Mouse (Mus musculus) retina, postnatal 7 days (tissue): Measurements from ENCODE around the gene Upk1a.

Source experiments
- DNase-seq: peaks from one replicate; pipeline ENCODE4 v3.0.0-alpha.2; 2012; ENCODE audit warnings: low read depth, low spot score

Gene Upk1a

DNA sequence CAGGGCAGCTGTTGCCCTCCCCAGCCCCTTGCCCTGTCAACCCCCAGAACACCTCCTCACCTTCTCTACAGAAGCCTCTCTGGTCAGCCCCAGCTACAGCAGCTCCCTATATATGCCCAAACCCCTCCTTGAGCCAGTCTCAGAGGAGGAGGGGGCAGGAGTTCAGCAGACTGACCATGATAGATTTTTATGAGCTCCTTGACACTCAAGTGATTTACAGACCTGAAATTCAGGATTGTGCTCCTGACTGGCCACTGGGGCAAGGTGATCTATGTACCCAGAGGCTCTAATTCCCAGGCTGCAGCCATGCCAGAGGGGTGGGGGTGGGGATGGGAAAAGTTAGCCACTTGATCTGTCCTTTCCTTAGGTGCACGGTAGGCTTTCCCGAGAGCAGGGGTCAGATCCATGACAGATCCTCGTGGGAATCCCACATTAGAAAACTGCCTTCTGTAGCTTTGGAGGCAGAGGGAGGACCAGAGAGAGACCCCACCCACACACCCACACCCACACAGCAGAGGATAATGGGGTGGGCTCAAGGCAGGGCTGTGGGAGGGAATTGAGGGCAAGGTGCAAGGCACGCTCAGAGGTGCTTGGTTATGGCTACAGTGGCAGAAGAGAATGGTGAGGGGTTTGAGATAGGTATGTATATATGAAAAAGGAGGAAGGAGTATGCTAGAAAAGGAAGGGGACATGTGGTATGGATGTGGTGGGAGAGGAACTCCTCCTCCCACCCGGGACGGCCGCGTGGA is at the start of gene Upk1a:
Gene Upk1a (minus strand): TSS at position 194 of the 749 bp plus-strand sequence.
- DNase-seq: no peak

DNA sequence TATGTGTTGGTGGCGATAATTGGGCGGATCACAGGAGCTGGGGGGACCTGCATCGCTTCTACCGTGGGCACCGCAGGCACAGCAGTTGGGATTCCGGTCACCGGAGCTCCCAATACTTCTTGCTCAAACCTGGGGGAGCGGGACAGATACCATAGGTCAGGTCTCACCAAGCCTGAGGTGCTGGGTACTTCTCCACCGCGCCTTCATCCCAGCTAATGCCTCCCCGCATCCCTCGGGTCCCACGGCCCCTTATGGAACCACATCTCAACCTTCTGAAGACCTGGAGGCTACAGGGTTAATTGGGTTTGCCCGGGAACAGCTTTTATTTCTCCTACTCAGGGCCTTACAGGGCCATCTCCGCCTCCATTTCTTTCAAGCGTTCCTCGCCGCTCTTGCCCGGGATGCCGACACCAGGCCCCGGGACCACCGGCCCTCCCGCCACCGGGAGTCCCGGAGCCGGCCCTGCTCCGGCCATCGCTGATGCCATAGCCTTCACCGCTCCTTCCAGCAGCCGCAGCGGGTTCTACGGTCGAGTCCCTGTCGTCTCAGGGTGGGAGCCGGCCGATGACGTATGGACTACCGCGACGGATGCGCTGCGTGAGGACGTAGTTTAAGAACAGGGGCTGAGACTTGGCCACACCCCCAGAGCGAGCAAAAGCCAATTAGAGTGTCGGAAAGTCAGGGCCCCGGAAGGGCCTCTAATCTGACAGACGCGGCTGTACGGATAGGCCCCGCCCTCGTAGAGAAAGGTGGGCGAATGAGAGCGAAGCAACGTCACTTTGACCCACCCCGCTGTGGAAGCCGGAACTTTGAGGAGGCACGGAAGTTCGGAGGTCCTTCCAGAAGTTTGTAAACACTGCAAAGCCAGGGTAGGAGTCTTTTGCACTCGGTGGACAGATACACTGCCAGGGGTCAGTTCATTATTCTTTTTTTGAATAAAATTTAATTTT is 37.2 kb upstream of the Upk1a start, which contains the start of gene Rbm42:
Gene Rbm42 (minus strand): TSS at position 727 of the 950 bp plus-strand sequence.
- DNase-seq: peak; percentile 96

DNA sequence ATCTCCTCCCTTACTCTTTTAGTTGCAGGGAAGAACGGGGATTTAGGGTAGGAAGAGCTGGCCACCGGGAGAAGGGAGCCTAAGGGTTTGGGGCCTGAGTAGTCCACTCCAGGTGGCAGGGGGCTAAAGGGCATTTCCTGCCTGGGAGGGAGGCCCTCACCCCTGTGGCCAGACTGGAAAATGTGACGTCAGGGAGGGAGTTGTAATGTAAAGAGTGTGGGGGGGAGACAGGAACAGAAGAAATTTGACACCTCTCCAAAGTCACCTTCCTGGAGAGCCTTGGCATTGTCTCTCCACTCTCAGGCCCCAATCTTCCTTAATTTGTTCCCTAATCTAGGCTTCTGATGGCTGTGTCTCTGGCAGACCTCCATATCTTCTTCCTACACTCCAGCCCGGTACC is 26.4 kb upstream of the Upk1a start:
- no peak for DNase-seq

DNA sequence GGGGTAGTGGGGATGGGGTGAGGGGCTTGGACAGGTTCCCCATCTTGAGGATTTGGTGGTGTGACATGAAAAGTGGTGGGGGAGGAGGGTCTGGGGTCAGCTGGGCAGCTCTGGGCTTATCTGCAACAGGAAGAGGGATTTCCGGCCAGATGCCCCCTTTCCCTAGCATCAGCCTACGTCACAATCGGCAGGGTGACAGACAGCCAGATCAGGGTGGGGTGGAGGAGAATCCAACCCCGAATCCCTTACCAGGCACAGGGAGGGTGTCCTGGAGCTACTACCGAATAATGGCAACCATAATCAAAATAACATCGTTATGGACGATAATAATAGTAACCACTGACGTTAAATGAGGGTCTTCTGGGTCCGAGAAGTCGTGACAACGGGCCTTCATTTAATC is 23.7 kb upstream of the Upk1a start:
- DNase-seq: no peak

DNA sequence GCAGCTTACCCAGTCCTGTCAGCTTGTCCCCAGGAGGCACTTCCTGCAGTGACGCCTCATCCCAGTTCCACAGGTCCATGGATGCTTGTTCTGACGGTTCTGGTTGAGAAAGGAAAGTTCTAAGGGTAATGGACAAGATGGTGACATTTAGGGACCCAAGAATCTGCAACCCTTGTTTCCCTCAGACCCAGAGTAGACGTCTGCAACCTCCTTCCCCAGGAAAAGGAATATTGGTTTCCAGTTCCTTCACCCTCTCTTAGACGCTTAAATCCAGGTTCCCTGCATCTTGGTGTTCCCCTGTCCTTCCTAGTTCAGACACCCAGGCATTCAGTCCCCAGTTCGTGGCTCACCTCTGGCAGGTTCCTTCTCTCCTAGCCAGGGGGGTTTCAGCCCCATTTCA is 23.1 kb upstream of the Upk1a start, which contains the start of gene Etv2:
Gene Etv2 (minus strand): TSS at position 101 of the 400 bp plus-strand sequence.
- DNase-seq: no peak

DNA sequence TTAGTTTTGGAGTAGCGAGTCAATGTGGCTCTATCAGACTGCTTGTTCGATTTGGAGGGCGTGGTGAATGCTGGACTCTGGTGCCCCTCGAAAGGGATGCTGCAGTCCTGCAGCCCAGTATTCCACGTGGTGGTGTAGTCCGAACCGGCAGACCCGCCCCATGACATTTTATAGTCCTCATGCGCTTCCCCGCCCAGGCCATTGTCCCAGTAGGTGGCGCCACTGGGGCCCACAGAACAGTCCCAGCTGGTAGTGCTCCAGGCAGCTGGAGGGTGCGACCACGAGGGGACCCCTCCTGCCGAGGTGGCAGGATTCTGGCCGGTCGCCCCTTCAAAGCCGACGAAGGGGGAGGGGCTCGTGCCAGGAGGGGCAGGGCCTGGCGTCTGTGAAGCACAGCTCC is 22.0 kb upstream of the Upk1a start:
- peak; percentile 36 for DNase-seq

DNA sequence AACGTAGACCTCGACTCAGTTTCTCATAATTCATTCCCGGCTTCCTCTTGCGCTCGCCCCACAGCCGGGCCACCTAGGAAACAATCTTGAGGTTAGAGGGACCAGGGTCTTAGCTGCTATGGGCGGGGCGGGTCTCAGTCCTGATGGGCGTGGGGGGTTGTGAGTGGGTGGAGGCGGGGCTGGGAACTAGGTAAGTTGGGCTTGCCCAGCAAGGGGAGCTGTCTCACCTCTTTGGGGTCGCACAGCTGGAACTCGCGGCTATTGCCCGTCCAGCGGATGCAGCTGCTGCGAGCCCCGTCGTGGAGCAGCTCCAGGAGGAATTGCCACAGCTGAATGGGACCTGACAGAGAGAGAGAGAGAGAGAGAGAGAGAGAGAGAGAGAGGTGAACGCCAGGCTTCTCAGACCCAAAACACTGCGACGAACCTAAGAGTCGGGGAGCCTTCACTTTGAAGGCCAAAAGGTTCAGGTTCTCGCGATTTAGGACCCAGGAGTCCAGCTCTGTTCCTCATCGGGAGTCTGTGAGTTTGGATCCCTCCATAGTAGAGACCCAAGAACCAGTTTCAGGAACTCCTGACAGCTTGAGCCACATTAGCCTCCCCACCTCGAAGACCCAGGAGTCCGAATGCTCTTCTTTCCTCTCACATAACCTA is 21.2 kb upstream of the Upk1a start:
- no peak for DNase-seq

DNA sequence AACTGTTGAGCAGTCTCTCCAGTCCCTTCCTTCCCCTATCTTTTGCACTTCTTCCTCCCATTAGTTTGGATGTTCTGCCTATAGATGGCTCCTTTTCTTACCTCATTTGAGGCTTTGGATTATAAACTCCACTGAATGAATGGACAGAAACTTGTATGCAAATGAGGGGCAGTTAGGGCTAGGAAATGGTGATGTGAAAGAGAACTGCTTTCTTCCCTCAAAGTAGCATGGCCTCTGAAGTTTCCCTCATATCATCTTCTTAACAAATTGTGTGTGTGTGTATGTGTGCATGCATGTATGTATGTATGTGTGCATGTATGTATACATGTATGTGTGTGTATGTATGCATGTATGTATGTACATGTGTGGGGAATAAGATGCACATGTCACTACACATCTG is 16.4 kb upstream of the Upk1a start:
- no peak for DNase-seq

DNA sequence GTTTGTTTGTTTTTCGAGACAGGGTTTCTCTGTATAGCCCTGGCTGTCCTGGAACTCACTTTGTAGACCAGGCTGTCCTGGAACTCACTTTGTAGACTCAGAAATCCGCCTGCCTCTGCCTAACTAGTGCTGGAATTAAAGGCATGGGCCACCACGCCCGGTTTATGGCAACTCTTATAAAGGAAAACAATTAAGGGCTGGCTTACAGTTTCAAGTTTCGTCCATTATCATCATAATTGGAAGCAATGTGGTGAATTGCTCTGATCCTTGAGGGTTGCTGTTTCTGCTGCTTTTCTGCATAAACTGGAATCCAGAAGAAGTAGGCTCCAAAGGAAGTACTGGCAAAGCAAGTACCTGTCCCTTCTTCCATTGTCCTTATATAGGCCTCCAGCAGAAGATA is 14.0 kb upstream of the Upk1a start:
- no peak for DNase-seq

DNA sequence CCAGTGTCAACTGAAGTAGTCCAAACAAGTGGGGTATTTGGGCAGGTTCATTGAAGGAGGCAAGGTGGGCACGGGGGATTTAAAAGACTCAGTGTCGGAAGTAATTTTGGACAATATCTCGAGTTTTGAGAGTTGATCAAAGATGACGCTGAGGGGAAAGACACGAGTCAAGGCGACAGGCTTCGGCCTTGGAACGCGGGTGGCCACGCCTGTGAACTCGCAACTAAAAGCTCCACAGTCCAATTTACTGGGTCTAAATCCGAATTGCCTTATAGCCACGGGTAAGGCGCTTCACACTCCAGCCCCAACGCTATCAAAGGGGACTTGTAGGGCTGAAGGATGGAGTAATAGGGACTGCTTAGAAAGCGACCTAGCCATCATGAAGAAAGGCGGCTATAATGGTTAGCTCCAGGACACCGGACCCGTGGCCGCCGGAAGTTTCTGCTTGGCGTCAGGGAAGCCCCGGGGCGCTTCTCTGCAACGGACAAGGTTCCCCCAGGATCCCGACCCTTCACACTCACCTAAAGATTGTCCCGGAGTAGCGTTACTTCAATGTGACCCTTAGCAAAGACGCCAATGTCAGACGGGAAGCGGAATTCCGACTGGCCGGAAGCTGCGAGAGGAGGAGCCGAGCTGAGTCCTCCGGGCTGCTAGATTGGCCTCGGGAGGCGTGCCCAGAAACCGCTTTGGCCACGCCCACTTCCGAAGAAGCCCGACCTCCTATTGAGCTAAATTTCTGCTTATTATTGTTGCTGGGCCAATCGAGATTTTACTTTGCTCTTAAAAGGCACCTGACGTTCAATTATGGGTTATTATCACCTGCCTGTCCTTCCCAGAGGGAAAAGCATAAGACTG is 13.1 kb upstream of the Upk1a start, which contains the start of gene Cox6b1:
Gene Cox6b1 (minus strand): TSS at position 622 of the 855 bp plus-strand sequence.
- peak; percentile 79 for DNase-seq

DNA sequence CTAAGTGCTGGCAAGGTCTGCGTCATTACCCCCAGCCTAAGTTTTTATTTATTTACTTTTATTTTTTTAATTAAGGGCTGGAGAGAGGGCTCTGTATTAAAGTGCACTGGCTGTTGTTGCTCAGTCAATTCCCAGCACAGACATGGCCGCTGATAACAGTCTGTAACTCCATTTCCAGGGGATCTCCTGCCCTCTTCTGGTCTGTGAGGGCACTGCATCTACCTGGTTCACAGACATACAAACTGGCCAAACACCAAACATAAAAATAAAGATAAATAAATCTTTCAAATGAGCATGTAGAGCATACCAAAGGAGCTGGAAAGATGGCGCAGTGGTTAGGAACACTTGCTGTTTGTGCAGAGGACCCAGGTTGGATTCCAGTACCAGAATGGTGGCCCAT is 6.6 kb upstream of the Upk1a start:
- no peak for DNase-seq

DNA sequence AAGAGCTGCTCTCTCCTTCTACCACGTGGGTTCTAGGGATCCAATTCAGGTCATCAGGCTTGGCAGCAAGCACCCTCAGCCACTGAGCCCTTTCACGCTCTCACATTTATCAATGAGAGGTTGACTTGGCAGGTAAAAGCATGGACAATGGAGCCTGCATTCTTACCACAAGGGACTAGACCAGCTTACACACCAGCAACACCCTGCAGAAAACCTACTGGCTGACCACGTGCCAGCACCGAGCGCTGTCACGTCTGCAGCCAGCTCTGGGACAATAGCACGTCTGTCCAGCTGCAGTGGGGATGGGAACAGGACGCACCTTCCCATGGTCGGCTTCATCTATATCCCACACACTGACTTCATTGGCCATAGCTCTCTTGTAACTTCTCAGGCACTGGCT is 6.0 kb upstream of the Upk1a start:
- no peak for DNase-seq

DNA sequence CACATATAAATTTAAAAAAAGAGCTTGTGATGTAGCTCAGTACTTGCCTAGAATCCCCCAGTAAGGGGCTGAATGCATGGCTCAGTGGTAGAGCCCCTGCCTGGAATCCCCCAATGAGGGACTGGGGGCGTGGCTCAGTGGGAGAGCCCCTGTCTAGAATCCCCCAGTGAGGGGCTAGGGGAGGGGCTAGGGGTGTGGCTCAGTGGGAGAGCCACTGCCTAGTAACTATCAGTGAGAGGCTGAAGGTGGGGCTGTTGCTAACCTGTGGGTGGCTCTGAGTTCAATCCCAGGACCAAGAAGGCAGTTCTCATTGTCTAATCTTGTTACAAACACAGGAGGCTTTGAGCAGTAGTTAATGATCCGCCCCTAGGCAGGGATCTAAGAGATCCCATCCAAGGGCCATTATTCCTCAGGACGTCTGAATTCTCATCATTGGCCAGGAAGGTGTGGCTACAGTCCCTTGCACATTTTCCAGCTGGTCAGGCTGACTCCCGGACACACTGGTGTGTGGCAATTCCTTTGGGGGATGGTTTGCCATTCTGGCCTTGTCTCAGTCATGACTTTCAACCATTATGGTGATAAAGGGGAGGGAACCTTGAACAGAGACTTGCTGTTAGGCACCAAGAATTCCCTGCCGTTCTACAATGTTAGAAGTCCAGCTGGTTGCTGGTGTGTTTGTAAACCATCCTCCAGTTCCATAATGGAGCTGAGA is 2.6 kb upstream of the Upk1a start:
- DNase-seq: no peak

DNA sequence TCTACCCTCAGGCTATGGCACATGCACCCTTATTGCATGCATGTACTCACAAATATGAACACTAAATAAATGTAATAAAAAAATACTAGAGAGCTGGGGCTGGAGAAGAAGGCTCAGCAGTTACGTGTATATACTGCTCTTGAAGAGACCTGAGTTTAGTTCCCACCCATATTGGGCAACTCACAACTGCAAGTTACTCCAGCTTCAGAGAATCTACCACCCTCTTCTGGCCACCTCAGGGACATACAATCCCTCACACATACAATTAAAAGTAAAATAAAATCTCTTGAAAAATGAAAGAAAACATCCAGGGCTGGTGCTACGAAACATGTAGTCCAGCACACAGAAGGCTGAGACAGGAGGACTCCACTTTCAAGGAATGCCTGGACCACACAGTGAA is 1.8 kb upstream of the Upk1a start:
- no peak for DNase-seq

DNA sequence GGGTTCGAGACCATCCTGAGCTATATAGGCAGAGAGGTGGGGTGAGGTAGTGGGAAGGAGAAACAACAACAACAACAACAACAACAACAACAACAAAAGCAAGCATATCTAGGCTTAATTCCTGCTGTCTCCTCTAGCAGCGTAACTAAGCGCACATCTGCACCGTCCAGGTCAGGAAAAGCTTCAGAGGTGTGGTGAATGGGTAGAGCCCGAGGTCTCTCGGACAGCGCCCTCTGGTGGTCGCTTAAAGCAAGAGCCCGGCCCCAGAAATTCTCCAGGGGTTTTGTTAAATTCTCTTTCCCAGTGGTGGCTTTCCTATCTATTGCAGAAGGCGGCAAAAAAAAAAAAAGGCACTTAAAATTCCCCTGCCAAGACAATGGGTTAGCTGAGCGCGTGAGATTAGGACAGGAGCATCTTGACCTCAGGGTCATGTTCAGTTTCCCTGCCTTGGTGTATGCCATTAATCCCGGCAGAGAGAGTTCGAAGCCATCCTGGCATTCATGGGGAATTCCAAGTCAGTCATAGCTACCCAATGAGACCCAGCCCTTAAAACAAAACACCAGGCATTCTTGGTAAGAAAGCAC is 974 bp upstream of the Upk1a start:
- peak; percentile 42 for DNase-seq

DNA sequence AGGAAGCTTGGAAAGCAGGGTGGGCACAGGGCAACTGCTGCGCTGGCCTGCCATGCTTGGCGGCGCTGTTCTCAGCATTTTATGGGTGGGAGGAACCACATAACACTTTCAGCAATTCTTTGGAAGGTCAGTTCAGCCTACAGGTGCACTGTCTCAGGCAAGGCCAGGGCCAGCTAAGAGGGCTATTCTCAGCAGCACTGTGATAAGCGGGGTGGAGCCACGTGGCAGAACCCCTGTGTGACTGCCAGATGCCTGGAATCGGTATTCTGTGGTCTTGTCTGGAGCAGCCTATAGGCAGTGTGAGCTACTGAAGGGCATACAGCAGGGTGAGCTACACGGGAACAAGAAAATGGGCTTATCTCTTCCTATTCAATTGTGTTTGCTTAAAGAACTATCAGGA is 2.6 kb downstream of the Upk1a start:
- no peak for DNase-seq

DNA sequence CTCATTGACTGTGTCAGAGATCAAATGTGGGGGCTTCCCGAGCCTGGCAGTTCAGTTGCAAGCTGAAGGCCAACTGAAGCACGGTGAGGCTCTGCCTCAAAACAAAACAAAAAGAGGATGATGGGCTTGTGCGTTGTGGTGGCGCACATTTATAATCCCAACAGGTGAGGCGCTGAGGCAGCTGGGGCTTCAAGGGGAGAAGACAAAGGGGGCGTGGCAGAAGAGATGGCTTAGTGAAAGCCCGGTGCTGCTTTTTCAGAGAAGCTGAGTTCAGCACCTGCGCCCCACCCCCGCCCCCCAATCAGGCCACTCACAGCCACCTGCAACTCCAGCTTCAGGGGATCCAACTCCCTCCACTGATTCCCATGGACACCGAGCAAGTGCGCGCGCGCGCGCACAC is 4.2 kb downstream of the Upk1a start:
- no peak for DNase-seq

DNA sequence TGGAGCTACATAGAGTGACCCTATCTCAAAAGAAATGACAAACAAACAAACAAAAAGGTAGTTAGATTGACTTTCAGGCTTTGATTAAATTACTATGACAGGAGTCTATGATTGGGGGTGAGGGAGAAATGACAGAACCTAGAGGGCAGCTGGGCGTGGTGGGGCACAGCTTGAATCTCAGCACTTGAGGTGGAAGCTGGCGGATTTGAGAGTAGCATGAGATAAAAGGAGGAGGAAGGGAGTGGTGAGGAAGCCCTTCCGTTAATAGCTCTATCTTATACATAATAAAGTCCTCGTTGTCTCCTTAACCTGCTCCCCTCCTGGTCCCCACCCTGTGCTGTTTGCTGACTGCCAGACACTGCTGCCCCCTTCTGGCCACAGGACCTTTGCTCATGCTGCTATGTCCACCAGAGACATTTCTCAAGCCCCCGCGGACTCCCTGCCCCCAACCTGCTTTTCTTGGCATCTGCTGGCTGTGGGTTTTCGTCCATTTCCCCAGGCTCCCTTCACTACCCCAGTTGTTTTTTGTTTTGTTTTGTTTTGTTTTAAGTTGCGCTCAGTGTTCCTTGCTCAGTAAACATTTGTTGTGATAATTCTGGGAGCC is 4.8 kb downstream of the Upk1a start:
- no peak for DNase-seq

DNA sequence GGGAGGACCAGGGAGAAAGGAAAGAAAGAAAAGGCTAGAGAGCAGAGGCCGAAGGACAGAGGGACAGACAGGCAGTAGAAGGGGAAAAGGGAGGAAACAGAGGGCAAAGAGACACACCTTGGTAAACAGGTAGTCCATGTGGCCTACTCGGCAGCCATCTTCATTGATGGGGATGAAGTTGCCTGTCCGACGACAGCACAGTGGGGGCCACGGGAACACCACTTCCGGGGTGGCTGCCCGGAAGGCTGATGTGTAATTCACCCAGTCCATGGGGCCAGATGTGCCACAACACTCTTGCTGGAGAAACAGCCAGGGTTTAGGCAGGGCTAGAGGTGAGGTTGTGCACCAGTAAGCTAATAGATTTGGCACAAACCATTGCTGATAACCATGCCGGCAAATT is 7.7 kb downstream of the Upk1a start:
- no peak for DNase-seq

DNA sequence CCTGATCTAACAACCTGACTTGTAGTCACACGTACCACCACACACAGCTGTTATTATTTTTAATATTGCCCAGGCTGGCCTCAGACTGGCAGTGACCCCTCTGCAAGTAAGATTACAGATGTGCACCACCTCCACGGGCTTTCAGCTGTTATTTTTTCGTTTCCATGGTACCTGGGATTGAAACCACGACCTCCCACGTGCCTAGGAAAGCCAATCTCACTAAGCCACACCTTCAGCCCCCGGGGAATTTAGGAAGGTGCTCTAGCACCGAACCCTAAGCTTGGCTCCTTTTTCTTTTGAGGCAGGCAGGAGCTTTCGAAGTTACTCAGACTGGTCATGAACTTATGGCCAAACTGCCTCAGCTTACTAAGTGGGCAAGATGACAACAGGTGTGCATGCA is 8.2 kb downstream of the Upk1a start:
- no peak for DNase-seq
